Mouse (Mus musculus) G1E-ER4 (cell line): ENCODE results near the gene Itprid1. TPM values are rescaled to one million over a fixed set of nuclear protein-coding genes. Genes with fewer than 3 reads are reported as not detected.

ENCODE experiments used
- GATA1 ChIP-seq: IDR thresholded peaks from one replicate; pipeline ENCODE4 v1.8.0; 2012; ENCODE audit warnings: low read length, inconsistent platforms
- polyA plus RNA-seq: library from polyadenylated mRNA; stranded (reverse); fragments of >175 nt; gene quantifications from 2 replicates; pipeline ENCODE4 v1.2.3, GENCODE M21; 2012

The Itprid1 gene
- polyA plus RNA-seq, 1 experiment: not detected

- TF ChIP-seq GATA1: no peak
Measured at GRCm38 (mm10) chr6:55829722-55830121, 7.0 kb upstream of the Itprid1 start.

DNA sequence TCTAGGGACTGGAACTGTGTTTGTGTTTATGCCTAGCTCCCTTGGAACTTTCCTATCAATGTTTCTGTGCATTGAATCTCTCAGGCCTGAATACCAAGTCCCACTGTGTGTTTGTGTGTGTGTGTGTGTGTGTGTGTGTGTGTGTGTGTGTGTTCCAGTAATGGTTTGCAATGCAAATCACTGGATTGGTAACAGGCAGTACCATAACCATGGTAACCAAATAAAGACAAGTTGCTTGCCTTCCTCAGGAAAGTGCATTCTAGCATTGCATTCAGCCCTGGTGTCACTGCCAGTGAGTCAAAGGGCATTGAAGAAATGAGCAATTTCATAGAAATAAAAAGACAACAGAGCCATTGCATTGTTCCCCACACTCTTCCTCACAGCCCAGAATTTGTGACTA lies 15.9 kb downstream of the Itprid1 start:
- TF ChIP-seq GATA1: no peak

DNA sequence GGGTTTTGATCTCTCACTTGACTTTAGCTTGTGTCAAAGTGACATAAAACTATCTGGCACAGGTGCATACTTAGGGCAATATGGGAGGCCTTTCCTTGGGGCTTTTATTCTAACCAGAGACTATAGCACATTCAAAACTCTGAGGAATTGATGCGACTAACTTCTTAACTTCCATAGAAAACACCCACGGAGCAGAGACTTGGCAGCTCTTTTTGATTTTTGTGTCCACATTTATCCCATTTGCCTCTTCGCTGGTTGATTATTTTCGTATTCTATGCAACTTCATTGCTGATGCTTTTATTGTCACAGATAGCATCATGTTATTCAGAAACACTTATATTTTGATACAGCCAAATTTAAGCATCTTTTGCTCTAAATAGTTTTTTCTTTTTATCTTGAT lies 19.4 kb downstream of the Itprid1 start:
- no peak for TF ChIP-seq GATA1

DNA sequence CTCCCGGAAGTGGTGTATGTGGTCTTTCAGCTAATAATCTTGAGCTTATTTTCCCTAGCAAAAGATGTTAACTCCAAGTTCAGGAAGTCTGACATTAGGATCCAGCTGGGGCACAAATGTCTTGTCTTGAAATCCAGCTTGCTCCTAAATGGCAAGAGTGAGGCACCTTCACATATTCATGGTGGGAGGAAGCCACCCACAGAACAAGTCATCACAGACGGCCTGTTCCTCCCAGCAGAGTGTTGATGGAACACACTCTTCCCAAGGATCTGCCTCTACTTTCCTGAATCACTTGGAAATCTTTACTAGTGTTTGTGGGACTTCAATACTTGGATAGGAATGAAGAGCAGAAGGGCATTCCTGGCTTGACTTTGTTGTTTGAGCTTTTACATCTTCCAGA lies 28.5 kb downstream of the Itprid1 start:
- no peak for TF ChIP-seq GATA1

DNA sequence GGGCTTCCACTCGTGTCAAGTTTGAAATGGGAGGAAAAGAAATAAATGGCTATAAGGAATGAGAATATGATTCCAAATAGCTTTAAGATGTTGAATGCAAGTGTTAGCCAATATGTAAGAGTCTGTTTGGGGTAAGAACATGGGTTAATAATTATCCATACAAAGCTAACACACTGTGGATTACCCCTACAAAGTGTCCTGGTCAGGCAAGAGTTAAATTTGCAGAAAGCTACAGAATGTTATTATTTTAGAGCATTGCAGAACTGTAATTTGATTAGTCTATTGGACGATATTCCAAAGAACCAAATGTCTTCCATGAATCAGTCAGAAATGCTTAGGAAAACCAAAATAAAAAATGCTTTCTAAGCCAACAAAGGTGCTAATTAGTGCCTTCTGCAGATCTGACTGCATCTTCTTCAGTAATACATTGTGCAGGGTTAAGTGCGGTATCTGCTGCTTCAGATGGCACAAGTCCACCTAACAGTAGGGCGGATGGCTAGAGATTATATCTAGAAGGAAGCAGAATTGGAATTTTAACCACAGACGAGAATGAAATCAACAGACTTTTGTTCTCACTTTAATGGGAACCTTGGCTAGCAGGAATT lies 42.8 kb downstream of the Itprid1 start:
- no peak for TF ChIP-seq GATA1

- no peak for TF ChIP-seq GATA1
Measured at GRCm38 (mm10) chr6:55880886-55881285, 44.2 kb downstream of the Itprid1 start.

DNA sequence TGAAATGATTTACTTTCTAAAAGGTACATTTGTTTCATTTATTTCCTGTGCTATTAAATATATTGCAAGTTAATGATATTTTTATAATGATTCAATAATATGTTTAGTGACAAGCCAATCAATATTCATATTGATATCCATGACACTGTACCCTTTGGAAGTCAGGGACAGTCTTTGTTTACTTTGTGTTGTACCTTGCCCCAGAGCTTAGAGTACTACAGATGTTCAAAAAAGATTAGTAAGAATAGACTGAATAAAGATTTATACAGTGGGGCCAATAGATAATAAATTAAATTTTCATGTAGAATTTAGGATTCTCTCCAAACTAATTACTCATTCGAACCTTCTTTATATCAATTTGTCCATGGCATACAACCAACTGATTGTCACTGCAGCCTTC lies 50.9 kb downstream of the Itprid1 start:
- no peak for TF ChIP-seq GATA1

GRCm38 (mm10) chr6:55901568-55902328 lies 65.1 kb downstream of the Itprid1 start:
- no peak for TF ChIP-seq GATA1

GRCm38 (mm10) chr6:55902329-55902605 lies 65.6 kb downstream of the Itprid1 start:
- TF ChIP-seq GATA1: no peak

- TF ChIP-seq GATA1: no peak
Measured at GRCm38 (mm10) chr6:55919206-55919605, 82.5 kb downstream of the Itprid1 start.

GRCm38 (mm10) chr6:55920282-55920720 lies 83.6 kb downstream of the Itprid1 start:
- TF ChIP-seq GATA1: no peak

DNA sequence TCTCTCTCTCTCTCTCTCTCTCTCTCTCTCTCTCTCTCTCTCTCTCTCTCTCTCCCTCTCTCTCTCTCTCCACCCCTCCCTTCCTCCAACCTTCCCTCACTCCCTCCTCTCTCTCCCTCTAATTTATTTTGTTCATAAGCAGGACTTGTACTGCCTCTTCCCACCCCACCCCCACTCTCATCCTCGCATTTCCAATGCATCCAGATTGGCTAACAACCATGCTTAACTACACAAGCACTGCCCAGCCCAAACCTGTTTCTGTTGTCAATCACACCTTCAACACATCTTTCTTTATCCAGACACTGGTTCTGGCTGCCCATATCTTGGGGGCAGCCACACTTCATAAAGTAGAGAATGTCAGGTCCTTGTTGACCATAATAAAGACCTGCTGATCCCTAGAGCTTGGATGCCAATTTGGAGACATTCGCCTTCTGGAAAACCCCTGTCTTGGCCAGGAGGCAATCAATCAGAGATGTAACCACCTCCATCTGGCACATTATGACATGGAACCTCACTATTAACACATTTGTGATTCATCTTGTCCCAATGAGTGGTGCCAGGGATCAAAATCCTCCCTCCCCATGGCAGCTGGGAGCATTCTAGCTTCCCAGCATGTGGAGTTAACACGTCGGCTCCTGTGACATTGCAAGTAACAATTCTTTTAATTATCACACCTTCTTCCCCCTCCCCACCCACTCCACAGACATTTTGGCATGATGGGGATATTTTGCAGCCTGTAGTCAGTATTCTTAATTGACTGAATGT lies 84.4 kb downstream of the Itprid1 start:
- TF ChIP-seq GATA1: no peak

DNA sequence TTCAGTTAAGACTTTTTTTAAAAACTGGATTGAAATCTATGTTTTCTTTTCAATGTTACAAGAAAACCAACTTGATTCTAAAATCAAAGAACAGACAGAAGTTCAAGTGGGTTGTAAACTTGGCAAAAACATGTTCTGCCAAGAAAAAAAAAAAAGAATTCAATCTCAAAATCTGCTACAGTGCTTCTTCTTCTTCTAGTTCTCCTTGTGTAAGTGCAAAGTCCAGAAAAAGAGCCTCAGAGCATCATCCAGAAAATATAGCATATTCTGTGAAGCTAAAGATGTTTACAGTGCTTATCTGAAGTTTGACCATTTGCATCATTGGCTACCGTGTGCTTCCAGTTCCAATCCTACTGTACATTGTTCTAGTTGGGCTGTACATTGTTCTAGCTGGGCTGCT lies 108.0 kb downstream of the Itprid1 start:
- TF ChIP-seq GATA1: no peak

DNA sequence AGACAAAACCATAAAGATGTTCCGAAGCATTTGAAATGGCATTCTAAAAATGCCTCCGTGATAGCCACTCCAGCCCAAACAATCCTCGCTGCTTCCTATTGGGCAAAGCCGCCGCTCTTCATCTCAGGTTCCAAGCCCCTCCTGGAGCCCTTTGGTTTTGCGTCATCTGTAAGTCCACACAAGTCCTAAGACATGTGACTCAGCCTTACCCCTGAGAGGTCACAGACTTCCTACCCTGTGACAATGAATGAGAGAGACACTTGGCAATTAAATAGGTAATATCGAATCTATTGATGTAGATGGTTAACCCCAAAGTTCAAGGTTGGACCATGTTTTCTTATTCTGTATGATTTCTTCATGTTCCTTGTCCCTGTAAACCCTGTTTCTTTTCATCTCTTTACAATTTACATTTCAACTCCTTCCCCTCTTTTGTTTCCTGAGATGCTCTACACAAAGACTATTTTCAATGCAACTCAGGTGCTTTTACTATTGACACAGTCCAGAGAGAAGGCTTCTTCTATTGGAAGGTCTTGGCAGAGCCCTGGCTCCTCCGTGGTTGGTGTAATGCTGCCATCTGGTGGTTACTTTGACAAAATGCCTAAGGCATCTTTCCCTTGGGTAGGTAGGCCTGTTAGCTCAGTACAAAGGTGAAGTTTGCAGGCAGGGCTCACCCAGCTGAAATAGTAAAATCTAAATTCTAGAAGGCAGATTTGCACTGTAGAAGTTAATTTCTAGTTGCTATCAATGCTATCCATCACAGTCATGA lies 113.8 kb downstream of the Itprid1 start:
- no peak for TF ChIP-seq GATA1

GRCm38 (mm10) chr6:55972998-55973397 lies 136.3 kb downstream of the Itprid1 start:
- TF ChIP-seq GATA1: no peak

- TF ChIP-seq GATA1: no peak
Measured at GRCm38 (mm10) chr6:55979766-55980165, 143.1 kb downstream of the Itprid1 start.
